Mouse (Mus musculus): ENCODE results near the gene Tmcc3.

DNA sequence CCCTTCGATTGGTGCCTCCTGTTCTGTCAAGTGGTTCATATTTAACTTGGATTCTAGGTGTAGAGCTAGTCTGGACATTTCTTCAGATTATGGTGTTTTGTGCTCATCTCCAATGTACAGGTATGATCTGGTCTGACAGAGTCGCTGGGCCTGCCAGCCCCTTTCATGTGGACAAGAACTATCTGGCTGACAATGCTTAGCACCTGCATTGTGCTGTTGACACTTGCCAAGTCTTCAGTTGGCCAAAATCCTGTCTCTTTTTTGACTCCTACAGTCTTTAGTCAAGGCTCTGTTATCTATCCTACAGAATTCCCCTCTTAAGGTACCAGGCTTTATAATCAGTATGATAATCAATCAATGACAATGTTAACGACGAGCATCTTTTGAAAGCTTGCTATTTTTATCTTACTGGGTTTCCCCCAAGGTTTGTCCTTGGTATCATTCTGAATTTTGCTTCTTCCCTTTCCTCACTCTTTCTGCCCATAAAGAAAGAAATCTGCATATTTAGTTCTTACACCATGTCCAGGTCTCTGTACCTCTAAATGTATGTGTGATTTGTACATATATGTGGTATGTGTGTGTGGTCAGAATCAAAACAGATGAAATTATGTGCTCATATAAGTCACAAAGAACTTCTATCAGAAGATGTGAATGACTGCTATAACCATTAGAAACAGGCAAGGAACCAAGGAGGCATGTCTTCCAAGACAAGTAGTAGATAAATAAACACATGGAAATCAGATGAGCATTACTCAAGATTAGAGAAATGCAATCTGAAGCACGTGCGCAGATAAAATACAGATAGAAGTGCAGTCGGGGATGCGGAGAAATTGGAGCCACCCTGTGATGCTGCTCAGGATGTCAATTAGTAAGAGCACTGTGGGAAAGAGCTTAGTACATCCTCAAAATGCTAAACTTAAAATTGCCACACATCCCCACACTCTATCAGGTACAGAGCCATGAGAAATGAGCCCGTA lies 41.4 kb downstream of the Tmcc3 start:
- TF ChIP-seq CTCF (IDR thresholded peaks at IDR 0.05; ENCODE audit: low read depth): no peak
- no peak for TF ChIP-seq EP300 (optimal IDR thresholded peaks at IDR 0.05)

All from stomach, postnatal 0 days (tissue).